Mouse (Mus musculus): ENCODE measurements around the gene Ccnq.
"Not testable (repeated sequence)": the region's sequence is repeated elsewhere in the genome, so short reads cannot be mapped to it uniquely, and the experiment has no call there.

Ccnq gene

DNA sequence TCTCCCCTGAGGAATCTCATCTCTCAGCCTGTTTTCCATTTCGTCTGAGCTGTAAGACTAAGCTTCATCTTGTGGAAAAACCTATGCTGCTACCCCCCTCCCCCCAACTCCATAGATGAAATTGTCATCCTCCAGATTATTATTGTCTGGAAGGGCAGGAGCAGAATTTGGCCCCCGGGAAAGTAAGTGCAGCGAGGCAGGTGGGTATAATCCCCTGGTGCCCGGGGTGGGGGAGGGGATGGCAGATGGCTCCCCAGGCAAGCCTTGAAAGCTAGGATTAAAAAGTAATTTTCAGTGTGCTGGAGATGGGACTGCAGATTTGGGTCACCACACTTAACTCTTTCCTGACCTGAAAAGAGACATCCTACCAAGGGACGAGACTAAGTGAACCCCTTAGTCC lies 10.7 kb upstream of the Ccnq start:
- no peak for ATAC-seq (ENCODE audit: low TSS enrichment)

- ATAC-seq (ENCODE audit: low TSS enrichment): no peak
Observed at GRCm38 (mm10) chr11:78761086-78761485, 9.6 kb upstream of the Ccnq start.

- ATAC-seq (ENCODE audit: low TSS enrichment): peak; percentile 76
Observed at GRCm38 (mm10) chr11:78755299-78755698, 3.8 kb upstream of the Ccnq start.

DNA sequence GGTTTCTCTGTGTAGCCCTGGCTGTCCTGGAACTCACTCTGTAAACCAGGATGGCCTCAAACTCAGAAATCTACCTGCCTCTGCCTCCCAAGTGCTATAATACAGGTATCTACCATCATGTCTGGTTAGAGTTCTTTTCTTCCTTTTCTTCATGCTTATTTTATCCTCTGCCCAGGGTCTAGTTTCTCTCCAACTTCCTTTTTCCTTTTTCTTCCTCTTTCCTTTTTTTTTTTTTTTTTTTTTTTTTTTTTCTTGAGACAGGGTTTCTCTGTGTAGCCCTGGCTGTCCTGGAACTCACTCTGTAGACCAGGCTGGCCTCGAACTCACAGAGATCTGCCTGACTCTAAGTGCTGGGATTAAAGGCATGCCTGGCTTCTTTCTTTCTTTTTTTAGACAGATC lies 2.6 kb upstream of the Ccnq start:
- ATAC-seq (ENCODE audit: low TSS enrichment): not testable (repeated sequence)

GRCm38 (mm10) chr11:78753183-78753582 lies 1.7 kb upstream of the Ccnq start:
- ATAC-seq (ENCODE audit: low TSS enrichment): no peak

DNA sequence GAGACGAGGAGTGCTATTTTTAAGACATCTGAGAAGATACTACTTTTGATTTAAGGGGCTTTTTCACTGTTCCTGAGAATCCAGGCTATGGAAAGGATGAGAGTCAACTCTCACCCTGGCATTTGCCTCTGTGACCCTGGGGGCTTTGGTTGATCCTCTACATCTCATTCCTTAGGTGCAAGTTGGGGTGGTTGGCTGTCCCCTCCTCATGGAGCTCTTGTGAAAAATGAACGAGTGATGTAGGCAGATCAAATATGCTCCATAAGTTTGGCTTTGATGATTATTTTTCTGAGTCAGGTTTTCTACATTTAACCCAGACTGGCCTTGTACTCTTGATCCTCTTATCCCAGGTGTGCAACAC lies 294 bp upstream of the Ccnq start:
- no peak for ATAC-seq (ENCODE audit: low TSS enrichment)

GRCm38 (mm10) chr11:78746264-78746663 lies 5.3 kb downstream of the Ccnq start:
- no peak for ATAC-seq (ENCODE audit: low TSS enrichment)

DNA sequence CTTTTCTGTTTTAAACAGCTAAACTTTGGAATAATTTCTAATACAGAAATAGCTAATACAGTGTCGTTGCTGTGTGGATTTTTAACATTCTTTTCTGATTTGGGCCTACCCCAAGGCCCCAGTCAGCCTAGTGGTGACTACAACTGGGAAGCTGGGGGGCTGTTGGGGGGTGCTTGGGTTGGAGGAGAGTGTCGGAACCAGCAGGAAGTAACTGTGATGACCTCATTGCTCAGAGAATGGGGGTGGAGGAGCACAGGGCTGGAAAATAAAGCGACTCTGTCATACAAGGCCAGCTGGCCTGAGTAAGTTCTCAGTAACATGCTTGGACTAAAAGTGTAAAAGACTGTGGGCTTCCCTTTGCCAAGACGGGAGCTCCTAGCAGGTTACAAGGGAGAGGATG lies 6.1 kb downstream of the Ccnq start:
- no peak for ATAC-seq (ENCODE audit: low TSS enrichment)

DNA sequence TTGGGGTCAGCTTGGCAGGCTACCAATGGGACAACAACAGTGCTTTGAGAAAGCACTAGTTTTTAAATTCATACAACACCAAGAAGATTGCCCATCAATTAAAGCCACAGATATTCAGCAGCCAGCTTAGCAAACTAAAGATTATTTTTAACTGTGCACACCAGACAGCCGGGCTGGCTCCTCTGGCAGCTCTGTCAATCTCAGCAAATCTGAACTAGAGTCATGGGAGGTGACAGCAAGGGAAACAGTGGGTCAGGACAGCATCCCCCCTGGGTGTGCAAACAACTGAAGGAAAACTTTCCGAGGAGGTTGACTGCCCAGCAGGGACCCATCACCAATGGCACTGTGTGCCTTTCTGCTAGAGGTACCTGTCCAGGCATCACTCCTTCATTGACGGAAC lies 9.1 kb downstream of the Ccnq start:
- ATAC-seq (ENCODE audit: low TSS enrichment): no peak

DNA sequence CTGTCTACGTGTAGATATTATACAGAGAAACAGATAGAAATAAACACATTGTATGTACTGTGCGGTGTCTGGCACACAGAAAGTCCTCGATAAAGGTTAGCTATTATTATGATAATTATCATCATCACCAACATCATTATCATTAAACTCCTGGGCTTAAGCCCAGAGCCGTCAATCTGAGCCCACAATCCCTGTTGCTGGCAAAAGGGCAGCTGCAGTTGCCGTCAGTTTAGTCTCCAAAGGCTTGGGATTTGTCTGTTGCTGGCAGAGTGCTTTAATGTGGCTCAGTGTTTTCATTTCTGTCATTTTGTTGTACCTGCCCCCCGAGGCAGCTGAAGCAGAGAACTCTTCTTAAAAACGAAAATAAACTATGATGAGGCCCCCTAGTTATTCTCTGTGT lies 9.6 kb downstream of the Ccnq start:
- no peak for ATAC-seq (ENCODE audit: low TSS enrichment)

- no peak for ATAC-seq (ENCODE audit: low TSS enrichment)
Observed at GRCm38 (mm10) chr11:78739361-78739760, 12.2 kb downstream of the Ccnq start.

DNA sequence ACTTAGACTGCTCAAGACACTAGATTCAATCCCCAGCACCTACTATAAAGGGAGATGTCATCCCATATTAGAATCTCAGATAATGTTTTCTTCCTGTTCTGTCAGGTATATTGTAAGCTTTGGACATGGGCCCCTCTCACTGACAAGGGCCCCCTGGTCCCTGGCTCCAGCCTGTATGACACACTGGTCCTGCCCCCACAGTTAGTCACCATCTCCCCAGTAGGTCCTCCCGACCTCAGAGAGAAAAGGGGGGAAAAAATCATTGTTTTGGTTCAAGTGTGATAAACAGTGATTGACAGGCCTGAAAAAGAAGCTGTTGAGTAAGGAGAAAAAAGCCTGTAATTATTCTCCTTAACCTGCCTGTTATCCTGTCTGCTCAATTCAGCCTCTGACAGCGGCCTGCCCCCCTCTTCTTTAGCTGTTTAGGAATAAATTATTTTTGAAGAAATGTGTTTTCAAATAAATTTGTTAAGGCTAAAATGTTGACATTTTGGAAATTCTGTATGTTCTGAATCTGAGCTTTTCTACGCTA lies 14.6 kb downstream of the Ccnq start:
- no peak for ATAC-seq (ENCODE audit: low TSS enrichment)

DNA sequence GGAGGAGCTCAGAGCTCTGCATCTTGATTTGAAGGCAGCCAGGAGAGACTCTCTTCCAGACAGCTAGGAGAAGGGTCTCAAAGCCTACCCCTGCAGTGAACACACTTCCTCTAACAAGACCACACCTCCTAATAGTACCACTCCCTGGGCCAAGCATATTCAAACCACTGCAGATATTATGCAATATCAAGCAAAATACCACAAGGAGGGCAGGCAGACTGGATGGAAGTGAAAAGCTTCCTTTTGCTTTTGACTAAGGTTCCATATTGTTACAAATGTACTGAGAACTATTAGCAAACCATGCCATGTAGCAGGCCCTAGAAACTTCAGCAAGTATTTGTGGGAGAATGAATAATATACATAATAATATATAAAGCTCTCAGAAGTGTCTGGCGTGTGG lies 16.4 kb downstream of the Ccnq start:
- ATAC-seq (ENCODE audit: low TSS enrichment): no peak

GRCm38 (mm10) chr11:78732619-78733018 lies 18.9 kb downstream of the Ccnq start:
- ATAC-seq (ENCODE audit: low TSS enrichment): no peak

DNA sequence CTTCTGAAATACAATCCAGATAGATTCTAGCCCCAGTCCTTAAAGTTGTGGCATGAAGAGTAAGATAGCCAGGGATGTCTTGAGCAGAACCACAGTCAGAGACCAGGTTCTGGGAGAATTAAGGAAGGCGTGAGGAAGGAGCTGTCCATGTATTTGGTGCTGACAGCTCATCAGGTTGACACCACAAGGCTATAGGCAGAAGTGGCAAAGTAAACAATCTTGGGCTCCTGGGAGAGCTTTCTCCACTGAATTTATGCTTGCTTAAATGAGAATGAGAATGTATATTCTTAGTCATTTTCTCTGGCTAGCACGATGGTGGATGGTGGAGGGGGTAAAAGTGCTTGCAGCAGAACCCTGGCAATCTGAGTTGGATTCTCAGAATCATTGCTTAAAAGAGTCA lies 20.6 kb downstream of the Ccnq start:
- ATAC-seq (ENCODE audit: low TSS enrichment): peak; percentile 53; the same call in 1 of the 2 replicates

GRCm38 (mm10) chr11:78728041-78728440 lies 23.5 kb downstream of the Ccnq start:
- 0 out of 2 replicates have a peak, but pooled peaks have one; percentile 36 for ATAC-seq (ENCODE audit: low TSS enrichment)

DNA sequence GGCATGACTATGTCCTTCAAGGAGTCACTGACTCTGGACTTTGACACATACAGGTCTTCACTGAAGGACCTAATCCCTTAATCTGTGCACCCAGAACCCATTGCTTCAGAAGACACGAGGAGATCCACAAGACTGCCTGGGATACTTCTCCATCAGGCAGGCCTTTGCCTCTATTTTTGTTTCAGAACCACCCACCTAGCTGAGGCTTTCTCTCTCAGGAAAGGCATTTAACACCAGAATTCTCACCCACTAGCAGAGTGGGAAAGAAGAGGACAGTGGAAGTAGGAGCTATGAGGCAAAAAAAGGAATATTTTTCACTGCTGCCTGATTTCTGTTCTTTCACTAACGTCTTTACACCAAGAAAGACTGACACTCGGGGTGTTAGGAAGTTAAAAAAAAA lies 25.2 kb downstream of the Ccnq start:
- ATAC-seq (ENCODE audit: low TSS enrichment): peak; percentile 89

GRCm38 (mm10) chr11:78724792-78725191 lies 26.7 kb downstream of the Ccnq start:
- ATAC-seq (ENCODE audit: low TSS enrichment): no peak

- no peak for ATAC-seq (ENCODE audit: low TSS enrichment)
Observed at GRCm38 (mm10) chr11:78721419-78721818, 30.1 kb downstream of the Ccnq start.

DNA sequence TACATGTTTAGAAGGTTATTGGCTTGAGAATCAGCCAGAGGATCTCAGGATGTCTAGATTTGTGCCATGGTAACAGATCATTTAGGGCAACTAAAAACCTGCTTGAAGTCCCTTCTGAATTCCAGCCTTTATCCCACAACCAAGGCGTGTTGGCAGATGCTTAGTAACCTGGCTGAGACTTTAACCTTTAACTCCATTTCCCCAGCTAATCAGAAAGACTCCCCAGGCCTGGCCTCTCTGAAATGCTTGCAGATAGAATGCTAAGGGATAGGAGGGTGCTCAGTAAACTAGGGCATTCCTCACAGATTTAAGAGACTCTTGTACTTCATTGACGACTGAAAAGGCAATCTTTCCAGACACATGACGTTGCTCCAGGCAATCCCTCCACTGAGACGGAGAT lies 33.9 kb downstream of the Ccnq start:
- no peak for ATAC-seq (ENCODE audit: low TSS enrichment)

DNA sequence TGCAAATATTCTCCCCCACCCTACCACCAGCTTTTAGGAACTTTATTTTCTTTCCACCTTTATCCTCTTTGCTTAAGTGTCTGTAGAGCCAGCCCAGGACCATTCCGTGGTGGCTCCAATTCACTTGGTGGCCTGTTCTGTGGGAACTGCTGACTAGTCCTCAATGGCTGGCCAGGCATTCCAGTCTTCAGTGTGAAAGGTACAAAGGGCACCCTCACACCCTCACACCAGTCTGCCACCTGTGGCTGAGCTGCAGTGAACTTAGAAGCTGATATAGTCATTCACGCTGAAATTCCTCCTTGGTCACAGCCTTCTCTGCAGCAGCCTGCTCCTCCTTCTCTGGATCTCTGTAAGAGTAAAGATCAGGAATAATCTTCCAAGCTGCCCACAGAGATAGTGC lies 42.9 kb downstream of the Ccnq start:
- no peak for ATAC-seq (ENCODE audit: low TSS enrichment)

GRCm38 (mm10) chr11:78706026-78706425 lies 45.5 kb downstream of the Ccnq start:
- ATAC-seq (ENCODE audit: low TSS enrichment): no peak

- ATAC-seq (ENCODE audit: low TSS enrichment): peak; percentile 2; the same call in 1 of the 2 replicates
Observed at GRCm38 (mm10) chr11:78703085-78703484, 48.4 kb downstream of the Ccnq start.

DNA sequence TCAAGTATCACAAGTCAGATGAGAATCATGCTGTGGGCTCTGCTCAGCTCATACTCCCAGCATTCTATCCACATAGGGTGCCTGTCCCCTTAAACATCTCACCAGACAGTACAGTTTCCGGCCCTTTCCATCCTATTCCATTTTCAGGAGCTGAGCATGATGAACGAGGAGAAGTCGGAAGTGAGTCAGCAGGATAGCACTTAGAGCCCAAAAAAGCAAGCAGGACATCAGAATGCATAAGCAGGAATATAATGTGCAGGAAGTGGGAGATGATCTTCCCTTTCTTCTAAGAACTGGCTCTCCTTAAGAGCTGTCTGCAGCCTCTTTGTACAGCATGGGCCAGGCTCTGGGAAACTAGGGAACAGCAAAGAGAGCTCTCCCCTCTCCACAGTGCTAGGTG lies 49.2 kb downstream of the Ccnq start:
- ATAC-seq (ENCODE audit: low TSS enrichment): peak; percentile 82
